In genomic region chr11:3786564-3786963, GRCm38 (mm10) we compare ENCODE assay signal across 9 mouse cellular contexts.
A peak's percentile ranks its signal among the peaks of the same experiment; 100 is the strongest.
DNase-seq lines count a peak whose midpoint lies in the region; ATAC-seq lines count a peak whose summit lies in the region.
"Had no signal": no experiment of that assay in that cellular context is flagged by ENCODE, and none has a peak within 500 bp of the region (broad histone marks: within the 10 kb centered on the region; RNA-seq: fewer than 3 reads in every experiment).

No protein-coding gene starts in this region.

- no peaks in the 10 kb centered on the region for H3K27me3 ChIP-seq in forebrain, embryonic 14.5 days (replicated peaks; ENCODE audit: control insufficient read depth, insufficient read depth, low read length)
- H3K27me3 ChIP-seq in hindbrain, embryonic 10.5 days (ENCODE audit: insufficient read depth, poor library complexity, severe bottlenecking): no peaks in the 10 kb centered on the region
- H3K27me3 ChIP-seq in midbrain, embryonic 11.5 days (ENCODE audit: control insufficient read depth, insufficient read depth, low read length): no peaks in the 10 kb centered on the region

- H3K9ac ChIP-seq in forebrain, embryonic 14.5 days (ENCODE audit: low read length): no peak overlapping the region
- H3K9ac ChIP-seq in midbrain, embryonic 11.5 days (ENCODE audit: low read length): no peak overlapping the region

- WGBS in forebrain, embryonic 14.5 days: 15% methylated on average over 6 of the region's 6 CpGs
- WGBS in hindbrain, embryonic 10.5 days: 34% methylated on average over 6 of the region's 6 CpGs
- WGBS in midbrain, embryonic 11.5 days: 26% methylated on average over 6 of the region's 6 CpGs

- H3K27ac ChIP-seq in forebrain, embryonic 14.5 days (ENCODE audit: low read depth, low read length): no peak overlapping the region
- H3K27ac ChIP-seq in hindbrain, embryonic 10.5 days: no peak overlapping the region
- no peak overlapping the region for H3K27ac ChIP-seq in midbrain, embryonic 11.5 days (ENCODE audit: low read depth, low read length)
- H3K27ac ChIP-seq: macrophage had no signal

- H3K4me3 ChIP-seq in forebrain, embryonic 14.5 days (ENCODE audit: low read depth, low read length): no peak overlapping the region
- H3K4me3 ChIP-seq in hindbrain, embryonic 10.5 days: no peak overlapping the region
- H3K4me3 ChIP-seq in midbrain, embryonic 11.5 days (ENCODE audit: low read depth, low read length): no peak overlapping the region

- H3K4me2 ChIP-seq in forebrain, embryonic 14.5 days (ENCODE audit: low read length): no peak overlapping the region
- no peak overlapping the region for H3K4me2 ChIP-seq in midbrain, embryonic 11.5 days

- peak; percentile 66; the same call in 1 of the 2 replicates for ATAC-seq in forebrain, embryonic 14.5 days
- peak; percentile 33; the same call in 1 of the 2 replicates for ATAC-seq in midbrain, embryonic 11.5 days (ENCODE audit: low FRiP score)
- no peak for ATAC-seq in inflammation-experienced regulatory T-cells, adult 6 months

- no peaks in the 10 kb centered on the region for H3K9me3 ChIP-seq in forebrain, embryonic 14.5 days (replicated peaks; ENCODE audit: control insufficient read depth, low read length)
- H3K9me3 ChIP-seq in hindbrain, embryonic 10.5 days: no peaks in the 10 kb centered on the region
- H3K9me3 ChIP-seq in midbrain, embryonic 11.5 days (ENCODE audit: control insufficient read depth, low read length): no peaks in the 10 kb centered on the region

- no peaks in the 10 kb centered on the region for H3K4me1 ChIP-seq in forebrain, embryonic 14.5 days (ENCODE audit: control insufficient read depth, insufficient read depth, low read length)
- H3K4me1 ChIP-seq in hindbrain, embryonic 10.5 days (replicated peaks): no peaks in the 10 kb centered on the region
- H3K4me1 ChIP-seq in midbrain, embryonic 11.5 days (ENCODE audit: control insufficient read depth, insufficient read depth, low read length): no peaks in the 10 kb centered on the region

- peak; percentile 77 for DNase-seq in Muller cell, postnatal 12 days (ENCODE audit: inconsistent ontology term)
- DNase-seq in c-Kit-positive CD71-positive TER-119-positive erythroid progenitor cells, embryonic 14.5 days (ENCODE audit: low spot score): peak; percentile 66
- DNase-seq in forebrain, embryonic 14.5 days (ENCODE audit: low spot score): peak; percentile 95
- peak; percentile 90 for DNase-seq in hindbrain, embryonic 10.5 days (ENCODE audit: low spot score)
- peak; percentile 83 to 89 for DNase-seq in layer of hippocampus, postnatal 36 days
- DNase-seq in midbrain, embryonic 11.5 days (ENCODE audit: low spot score, missing footprints): peak; percentile 98
- peak; percentile 97 for DNase-seq in right cerebral cortex, postnatal 4 days

- no peaks in the 10 kb centered on the region for H3K36me3 ChIP-seq in forebrain, embryonic 14.5 days (ENCODE audit: control insufficient read depth, insufficient read depth, low read length)
- no peaks in the 10 kb centered on the region for H3K36me3 ChIP-seq in hindbrain, embryonic 10.5 days
- no peaks in the 10 kb centered on the region for H3K36me3 ChIP-seq in midbrain, embryonic 11.5 days (ENCODE audit: control insufficient read depth, insufficient read depth, low read length)
